Mouse (Mus musculus): Measurements from ENCODE around the gene Slc22a21. TPM values are rescaled to one million over a fixed set of nuclear protein-coding genes. Genes with fewer than 3 reads are reported as not detected.
"Not testable (repeated sequence)": the region's sequence is repeated elsewhere in the genome, so short reads cannot be mapped to it uniquely, and the experiment has no call there.

Slc22a21 gene
- polyA plus RNA-seq, 1 experiment, result 1.5 TPM

GRCm38 (mm10) chr11:54012961-54013360 is 32.8 kb upstream of the Slc22a21 start:
- Histone ChIP-seq H3K79me2 (ENCODE audit: control insufficient read depth, insufficient read depth) (no peaks in the 10 kb centered on the region), H3K4me3 (ENCODE audit: insufficient read depth, poor library complexity, severe bottlenecking) (no peak overlapping the region), H3ac (ENCODE audit: control insufficient read depth, insufficient read length, low read depth) (no peak overlapping the region), H3K79me3 (ENCODE audit: low read depth) (no peaks in the 10 kb centered on the region), H3K36me3 (ENCODE audit: control insufficient read depth, insufficient read depth) (no peaks in the 10 kb centered on the region), H3K27me3 (ENCODE audit: control insufficient read depth, insufficient read depth, insufficient read length) (no peaks in the 10 kb centered on the region)
- no peak for TF ChIP-seq MYOG (IDR thresholded peaks at IDR 0.05; ENCODE audit: control insufficient read depth, extremely low read depth, insufficient read length)
- TF ChIP-seq MYOD1 (IDR thresholded peaks at IDR 0.05; ENCODE audit: control insufficient read depth, insufficient read length, low read depth), result no peak
- TF ChIP-seq USF1 (IDR thresholded peaks at IDR 0.05; ENCODE audit: low read depth), result no peak
- TF ChIP-seq CTCF (IDR thresholded peaks at IDR 0.05; ENCODE audit: control insufficient read depth, insufficient read depth, insufficient read length), result no peak
- TF ChIP-seq FOSL1 (IDR thresholded peaks at IDR 0.05; ENCODE audit: insufficient read depth, low read length, poor library complexity, severe bottlenecking), result no peak

DNA sequence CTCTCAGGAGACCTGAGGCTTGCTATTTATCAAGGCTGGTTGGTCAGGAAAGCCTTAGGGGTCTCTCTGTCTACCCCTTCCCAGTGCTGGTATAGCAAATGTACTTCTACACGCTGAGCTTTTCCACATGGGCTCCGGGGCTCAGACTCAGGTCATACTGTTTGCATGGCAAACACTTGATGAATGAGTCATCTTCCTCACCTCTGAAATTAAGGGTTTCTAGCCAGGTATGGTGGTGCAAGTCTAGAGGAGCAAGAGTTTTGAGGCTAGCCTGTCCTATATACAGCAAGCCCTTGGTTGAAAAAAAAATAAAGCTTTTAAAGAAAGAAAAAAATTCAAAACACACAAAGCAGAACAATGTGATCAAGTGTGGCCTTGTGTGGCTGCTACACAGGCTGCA is 31.1 kb upstream of the Slc22a21 start:
- H3K4me3 ChIP-seq (ENCODE audit: insufficient read depth, poor library complexity, severe bottlenecking), result no peak overlapping the region
- no peaks in the 10 kb centered on the region for H3K79me2 ChIP-seq (ENCODE audit: control insufficient read depth, insufficient read depth)
- no peak overlapping the region for H3ac ChIP-seq (ENCODE audit: control insufficient read depth, insufficient read length, low read depth)
- H3K79me3 ChIP-seq (ENCODE audit: low read depth), result no peaks in the 10 kb centered on the region
- TF ChIP-seq MYOG (IDR thresholded peaks at IDR 0.05; ENCODE audit: control insufficient read depth, extremely low read depth, insufficient read length) (no peak), MYOD1 (IDR thresholded peaks at IDR 0.05; ENCODE audit: control insufficient read depth, insufficient read length, low read depth) (no peak), MAX (IDR thresholded peaks at IDR 0.05) (no peak), USF1 (IDR thresholded peaks at IDR 0.05; ENCODE audit: low read depth) (no peak), FOSL1 (IDR thresholded peaks at IDR 0.05; ENCODE audit: insufficient read depth, low read length, poor library complexity, severe bottlenecking) (no peak), CTCF (IDR thresholded peaks at IDR 0.05; ENCODE audit: control insufficient read depth, insufficient read depth, insufficient read length) (no peak), CEBPB (IDR thresholded peaks at IDR 0.05; ENCODE audit: low read depth) (no peak)
- no peaks in the 10 kb centered on the region for H3K36me3 ChIP-seq (ENCODE audit: control insufficient read depth, insufficient read depth)
- H3K27me3 ChIP-seq (ENCODE audit: control insufficient read depth, insufficient read depth, insufficient read length), result no peaks in the 10 kb centered on the region

DNA sequence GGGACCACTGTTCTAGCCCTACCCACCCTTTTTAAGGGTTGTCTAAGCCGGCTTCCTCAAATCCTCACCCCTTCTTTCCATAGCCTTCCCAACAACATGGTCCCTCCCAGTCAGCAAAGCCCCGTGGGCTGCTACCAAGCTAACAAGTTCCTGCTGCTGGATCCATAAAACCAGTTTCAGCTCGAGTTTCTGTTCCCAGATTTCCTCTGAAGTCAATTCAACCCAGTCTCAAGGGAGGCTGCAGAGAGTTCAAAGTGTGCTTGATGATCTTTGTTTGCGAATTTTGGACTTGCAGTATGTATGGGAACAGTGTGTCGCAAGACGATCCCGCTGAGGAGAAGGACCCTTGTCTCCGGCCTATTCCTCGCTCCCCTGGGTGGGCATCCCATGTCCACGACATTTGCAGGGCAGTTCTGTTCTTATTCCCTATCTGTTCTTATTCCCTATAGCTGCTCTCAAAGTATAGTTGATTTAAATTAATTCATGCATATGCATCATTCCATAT is 28.3 kb upstream of the Slc22a21 start:
- H3K36me3 ChIP-seq (ENCODE audit: control insufficient read depth, insufficient read depth), result no peaks in the 10 kb centered on the region

DNA sequence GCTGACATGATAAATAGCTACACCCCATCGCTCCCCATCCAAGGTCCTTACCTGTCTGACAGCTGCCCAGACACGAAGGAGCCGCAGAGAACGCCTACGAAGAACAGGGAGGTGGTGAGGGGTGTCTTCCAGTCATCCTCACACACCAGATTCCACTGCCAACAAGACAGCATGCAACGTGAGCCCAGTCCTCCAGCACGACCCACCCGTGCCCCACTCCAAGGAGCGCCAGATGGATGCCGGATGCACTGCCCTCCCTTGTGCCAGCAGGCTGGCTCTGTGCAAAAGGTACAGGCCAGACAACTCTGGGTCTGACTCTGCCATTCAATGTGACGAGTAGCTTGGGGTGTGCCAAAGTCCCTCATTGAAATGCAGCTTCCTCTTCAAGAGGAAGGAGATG is 27.6 kb upstream of the Slc22a21 start:
- Histone ChIP-seq H3K4me3 (ENCODE audit: insufficient read depth, poor library complexity, severe bottlenecking) (no peak overlapping the region), H3K79me3 (ENCODE audit: low read depth) (no peaks in the 10 kb centered on the region), H3ac (ENCODE audit: control insufficient read depth, insufficient read length, low read depth) (no peak overlapping the region), H3K79me2 (ENCODE audit: control insufficient read depth, insufficient read depth) (no peaks in the 10 kb centered on the region), H3K27me3 (ENCODE audit: control insufficient read depth, insufficient read depth, insufficient read length) (no peaks in the 10 kb centered on the region), H3K36me3 (ENCODE audit: control insufficient read depth, insufficient read depth) (no peaks in the 10 kb centered on the region)
- no peak for TF ChIP-seq MYOD1 (IDR thresholded peaks at IDR 0.05; ENCODE audit: control insufficient read depth, insufficient read length, low read depth)
- TF ChIP-seq USF1 (IDR thresholded peaks at IDR 0.05; ENCODE audit: low read depth), result no peak
- no peak for TF ChIP-seq CTCF (IDR thresholded peaks at IDR 0.05; ENCODE audit: control insufficient read depth, insufficient read depth, insufficient read length)
- no peak for TF ChIP-seq CEBPB (IDR thresholded peaks at IDR 0.05; ENCODE audit: low read depth)
- no peak for TF ChIP-seq MYOG (IDR thresholded peaks at IDR 0.05; ENCODE audit: control insufficient read depth, extremely low read depth, insufficient read length)
- no peak for TF ChIP-seq FOSL1 (IDR thresholded peaks at IDR 0.05; ENCODE audit: insufficient read depth, low read length, poor library complexity, severe bottlenecking)
- no peak for TF ChIP-seq MAX (IDR thresholded peaks at IDR 0.05)

More for the DNA sequence above, 28.3 kb upstream of the Slc22a21 start:
- Histone ChIP-seq H3K79me3 (ENCODE audit: low read depth) (no peaks in the 10 kb centered on the region), H3K27me3 (ENCODE audit: control insufficient read depth, insufficient read depth, insufficient read length) (no peaks in the 10 kb centered on the region), H3K4me3 (ENCODE audit: insufficient read depth, poor library complexity, severe bottlenecking) (no peak overlapping the region), H3ac (ENCODE audit: control insufficient read depth, insufficient read length, low read depth) (no peak overlapping the region), H3K79me2 (ENCODE audit: control insufficient read depth, insufficient read depth) (no peaks in the 10 kb centered on the region)
- TF ChIP-seq MYOG (IDR thresholded peaks at IDR 0.05; ENCODE audit: control insufficient read depth, extremely low read depth, insufficient read length), result no peak
- no peak for TF ChIP-seq MYOD1 (IDR thresholded peaks at IDR 0.05; ENCODE audit: control insufficient read depth, insufficient read length, low read depth)
- no peak for TF ChIP-seq FOSL1 (IDR thresholded peaks at IDR 0.05; ENCODE audit: insufficient read depth, low read length, poor library complexity, severe bottlenecking)
- TF ChIP-seq CEBPB (IDR thresholded peaks at IDR 0.05; ENCODE audit: low read depth), result no peak
- TF ChIP-seq MAX (IDR thresholded peaks at IDR 0.05), result no peak
- no peak for TF ChIP-seq CTCF (IDR thresholded peaks at IDR 0.05; ENCODE audit: control insufficient read depth, insufficient read depth, insufficient read length)
- TF ChIP-seq USF1 (IDR thresholded peaks at IDR 0.05; ENCODE audit: low read depth), result no peak

DNA sequence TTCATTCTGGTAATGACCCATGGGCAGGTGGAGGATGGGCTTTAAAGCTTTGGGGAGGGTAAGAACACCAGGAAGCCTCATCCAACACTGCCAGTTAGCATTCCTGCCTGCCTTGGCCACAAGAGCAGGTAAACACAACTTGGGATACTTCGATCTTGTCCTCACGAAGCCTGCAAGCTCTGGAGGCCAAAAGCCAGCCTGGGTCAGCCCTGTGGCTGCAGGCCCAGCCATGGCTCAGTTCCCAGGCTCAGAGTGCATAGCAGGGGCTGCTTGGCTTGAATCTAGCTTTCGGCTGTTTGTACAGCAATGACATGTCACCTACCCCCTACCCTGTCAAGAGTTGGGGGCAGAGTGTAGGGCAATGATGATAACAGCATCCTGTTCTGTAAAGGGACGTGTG is 26.8 kb upstream of the Slc22a21 start:
- Histone ChIP-seq H3ac (ENCODE audit: control insufficient read depth, insufficient read length, low read depth) (no peak overlapping the region), H3K27me3 (ENCODE audit: control insufficient read depth, insufficient read depth, insufficient read length) (no peaks in the 10 kb centered on the region), H3K4me3 (ENCODE audit: insufficient read depth, poor library complexity, severe bottlenecking) (no peak overlapping the region), H3K79me3 (ENCODE audit: low read depth) (no peaks in the 10 kb centered on the region), H3K79me2 (ENCODE audit: control insufficient read depth, insufficient read depth) (no peaks in the 10 kb centered on the region), H3K36me3 (ENCODE audit: control insufficient read depth, insufficient read depth) (no peaks in the 10 kb centered on the region)
- TF ChIP-seq CTCF (IDR thresholded peaks at IDR 0.05; ENCODE audit: control insufficient read depth, insufficient read depth, insufficient read length), result no peak
- no peak for TF ChIP-seq FOSL1 (IDR thresholded peaks at IDR 0.05; ENCODE audit: insufficient read depth, low read length, poor library complexity, severe bottlenecking)
- no peak for TF ChIP-seq USF1 (IDR thresholded peaks at IDR 0.05; ENCODE audit: low read depth)
- no peak for TF ChIP-seq MYOD1 (IDR thresholded peaks at IDR 0.05; ENCODE audit: control insufficient read depth, insufficient read length, low read depth)
- no peak for TF ChIP-seq MAX (IDR thresholded peaks at IDR 0.05)
- TF ChIP-seq MYOG (IDR thresholded peaks at IDR 0.05; ENCODE audit: control insufficient read depth, extremely low read depth, insufficient read length), result no peak
- TF ChIP-seq CEBPB (IDR thresholded peaks at IDR 0.05; ENCODE audit: low read depth), result no peak

DNA sequence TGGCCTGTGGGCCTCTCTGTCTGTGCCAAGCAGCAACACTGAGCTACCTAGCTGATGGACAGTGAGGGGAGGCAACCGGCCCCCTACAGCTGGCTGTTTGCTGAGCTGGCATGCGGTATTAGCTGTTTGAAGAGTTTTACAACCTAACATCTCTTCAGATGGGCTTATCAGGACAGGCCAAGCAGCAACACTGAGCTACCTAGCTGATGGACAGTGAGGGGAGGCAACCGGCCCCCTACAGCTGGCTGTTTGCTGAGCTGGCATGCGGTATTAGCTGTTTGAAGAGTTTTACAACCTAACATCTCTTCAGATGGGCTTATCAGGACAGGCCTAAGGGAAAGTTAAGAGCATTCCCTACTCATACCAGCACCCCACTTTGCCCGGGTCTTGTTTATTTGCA is 26.2 kb upstream of the Slc22a21 start:
- H3K27me3 ChIP-seq (ENCODE audit: control insufficient read depth, insufficient read depth, insufficient read length); H3K79me2 ChIP-seq (ENCODE audit: control insufficient read depth, insufficient read depth); H3K4me3 ChIP-seq (ENCODE audit: insufficient read depth, poor library complexity, severe bottlenecking); H3ac ChIP-seq (ENCODE audit: control insufficient read depth, insufficient read length, low read depth); H3K36me3 ChIP-seq (ENCODE audit: control insufficient read depth, insufficient read depth); H3K79me3 ChIP-seq (ENCODE audit: low read depth): not testable (repeated sequence)
